Mouse (Mus musculus) spleen, postnatal 4 days (tissue): ENCODE results near the gene Dst.

Experiments
- DNase-seq, 2 experiments: peaks; one replicate each; pipeline ENCODE4 v3.0.0; 2022; ENCODE audit warnings: low spot score in 2 of 2

The Dst gene

DNA sequence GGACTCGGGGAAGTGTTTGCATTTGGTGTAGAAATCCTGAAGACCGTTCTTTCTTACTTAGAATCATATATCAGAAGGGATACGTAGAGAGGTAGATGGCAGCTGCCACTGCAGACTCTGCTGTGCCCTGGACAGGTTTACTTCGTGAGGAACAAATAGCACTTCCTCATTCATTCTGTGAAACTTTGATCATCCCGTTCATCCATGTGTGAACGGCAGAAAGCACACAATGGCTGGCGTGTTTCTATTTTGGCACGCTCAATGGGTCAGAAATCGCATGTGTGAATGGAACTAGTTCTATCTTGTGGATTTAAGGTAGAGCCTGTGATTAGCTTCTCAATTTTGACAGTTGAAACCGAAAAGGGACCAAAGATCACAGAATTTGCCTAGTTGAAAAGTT is 222.8 kb downstream of the Dst start:
- no peak for DNase-seq

DNA sequence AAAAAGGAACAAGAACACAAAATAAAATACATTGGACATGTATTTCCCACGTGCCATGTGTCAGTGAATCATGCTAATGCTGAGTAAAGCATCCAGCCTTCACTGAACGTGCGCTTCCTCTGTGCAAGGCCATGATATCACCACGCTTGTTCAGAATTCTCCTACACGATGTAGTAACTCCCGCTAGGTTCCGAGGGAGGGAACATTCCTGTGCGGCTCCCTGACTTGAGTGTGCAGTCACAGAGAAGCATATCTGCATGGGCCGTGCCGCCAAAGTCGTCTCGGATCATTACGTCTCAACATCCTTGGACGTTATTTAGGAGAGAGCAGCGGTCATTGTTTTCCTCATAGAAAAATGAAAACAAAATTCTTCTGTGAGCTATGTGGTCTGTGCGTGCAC is 224.8 kb downstream of the Dst start:
- no peak for DNase-seq

- no peak for DNase-seq
These were observed 227.5 kb downstream of the Dst start for GRCm38 (mm10) chr1:34135535-34135934.

DNA sequence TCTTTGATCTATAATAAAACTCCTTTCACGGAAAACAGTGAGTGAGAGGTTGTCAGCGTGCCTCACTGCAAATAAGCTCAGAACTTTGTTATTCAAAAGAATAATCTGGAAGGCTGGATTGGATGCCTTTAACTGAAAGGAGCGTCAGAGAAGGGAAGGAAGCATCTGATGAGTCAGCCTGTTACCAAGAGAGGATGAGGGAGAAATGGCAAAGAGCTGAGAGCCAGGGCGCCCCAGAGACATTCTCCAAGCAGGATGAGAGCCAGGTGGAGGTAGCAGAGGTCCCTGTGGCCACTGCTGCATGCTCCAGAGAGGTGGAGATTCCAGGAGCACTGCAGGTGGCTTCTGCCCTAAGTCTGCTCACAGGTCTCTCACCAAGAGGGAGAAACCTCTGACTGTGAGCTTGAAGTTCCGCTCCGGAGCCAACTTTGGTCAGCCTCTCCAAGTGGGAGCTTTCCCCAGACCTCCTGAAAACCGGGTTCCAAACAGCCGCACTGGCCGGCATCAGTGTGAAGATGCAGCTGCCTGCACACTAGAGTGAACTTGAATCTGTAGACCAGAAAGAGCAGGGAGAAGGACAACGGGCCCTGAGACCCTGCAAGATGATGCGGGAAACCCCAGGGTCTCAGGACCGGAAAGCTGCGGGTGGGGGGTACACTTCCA is 231.3 kb downstream of the Dst start:
- no peak for DNase-seq

GRCm38 (mm10) chr1:34139871-34140471 is 231.9 kb downstream of the Dst start:
- no peak for DNase-seq

DNA sequence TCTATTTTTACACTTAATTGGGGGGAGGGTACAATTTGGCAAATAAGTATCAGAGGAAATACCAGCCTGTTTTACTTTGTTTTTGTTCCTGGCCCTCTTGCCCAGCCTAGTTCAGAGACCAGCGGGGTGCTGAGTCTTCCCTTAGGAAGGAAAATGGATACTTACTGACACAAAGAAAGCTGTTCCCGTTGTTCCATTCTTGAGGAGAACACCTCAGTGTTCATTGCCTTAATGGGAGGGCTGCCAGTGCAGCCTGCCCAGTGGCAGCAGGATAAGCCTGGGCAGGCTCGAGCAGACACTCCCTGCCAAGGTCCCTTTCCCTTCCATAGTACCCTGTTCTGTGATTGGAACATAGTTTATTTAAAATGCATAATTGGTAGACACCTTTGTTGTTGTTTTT is 232.7 kb downstream of the Dst start:
- no peak for DNase-seq

DNA sequence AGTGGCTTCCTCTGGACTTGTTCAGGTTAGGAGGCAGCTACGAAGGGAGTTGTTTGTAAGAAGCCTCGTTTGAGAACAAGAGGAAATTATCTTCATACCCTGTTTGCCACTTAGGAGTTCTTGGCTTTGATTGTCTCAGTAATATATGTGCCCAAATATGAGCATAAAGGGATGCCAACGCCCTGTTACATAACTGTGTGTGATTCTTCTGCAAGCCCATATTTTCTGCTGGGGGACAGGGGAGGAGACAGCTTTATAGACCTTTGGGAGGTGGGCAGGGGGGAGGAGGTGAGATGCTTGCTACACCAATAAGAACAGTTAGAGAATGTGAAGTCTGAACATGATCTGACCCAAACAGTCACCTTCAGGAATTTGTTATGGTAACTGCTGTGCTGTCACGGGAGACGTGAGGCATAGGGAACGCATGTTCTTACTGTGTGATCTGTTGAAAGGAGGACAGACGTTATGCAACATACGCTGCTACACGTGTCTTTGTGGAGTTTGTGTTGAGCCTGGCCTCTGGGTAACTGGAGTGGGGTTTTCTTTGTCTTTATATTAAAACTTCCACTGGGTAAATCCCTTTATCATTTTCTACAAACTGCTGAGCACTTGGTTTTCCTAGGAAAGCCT is 235.0 kb downstream of the Dst start:
- no peak for DNase-seq

DNA sequence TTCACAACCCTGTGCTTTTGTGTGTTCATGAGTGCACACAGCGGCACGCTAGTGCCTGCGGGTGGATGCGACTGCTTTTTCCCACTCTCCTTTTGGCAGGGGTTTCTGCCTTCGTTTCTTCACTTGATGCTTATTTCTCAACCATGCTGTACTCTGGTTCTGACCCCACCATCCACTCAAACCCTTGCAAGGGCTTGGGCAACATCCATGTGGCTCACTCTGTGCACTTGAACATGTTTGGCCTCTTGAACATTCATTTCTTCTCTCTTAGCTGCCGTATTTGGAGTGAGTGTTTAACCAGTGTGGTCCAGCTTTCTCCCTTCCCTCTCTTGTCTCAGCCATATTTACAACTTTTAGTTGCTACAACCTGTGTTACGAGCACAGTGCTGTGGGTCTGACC is 236.8 kb downstream of the Dst start:
- DNase-seq = no peak

DNA sequence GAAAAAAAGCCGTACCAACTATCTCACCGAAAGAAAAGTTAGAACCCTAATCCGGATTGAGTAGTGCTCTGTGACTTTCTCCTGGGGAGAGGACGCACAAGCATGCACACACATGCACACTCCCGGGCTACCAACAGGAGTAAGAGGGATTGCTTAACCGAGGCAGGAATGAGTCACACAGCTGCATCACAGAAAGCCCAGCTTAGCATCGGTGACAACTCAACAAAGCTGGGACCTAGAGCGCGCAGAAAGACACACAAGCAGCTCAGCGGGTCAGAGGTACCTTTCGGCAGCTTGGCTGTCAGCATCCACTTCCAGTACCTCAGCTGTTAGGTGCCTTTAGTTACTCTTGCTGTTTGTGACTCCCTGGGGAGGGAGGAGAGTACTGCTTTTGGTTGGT is 240.0 kb downstream of the Dst start:
- DNase-seq = no peak

- no peak for DNase-seq
These were observed 242.5 kb downstream of the Dst start for GRCm38 (mm10) chr1:34150416-34151093.

DNA sequence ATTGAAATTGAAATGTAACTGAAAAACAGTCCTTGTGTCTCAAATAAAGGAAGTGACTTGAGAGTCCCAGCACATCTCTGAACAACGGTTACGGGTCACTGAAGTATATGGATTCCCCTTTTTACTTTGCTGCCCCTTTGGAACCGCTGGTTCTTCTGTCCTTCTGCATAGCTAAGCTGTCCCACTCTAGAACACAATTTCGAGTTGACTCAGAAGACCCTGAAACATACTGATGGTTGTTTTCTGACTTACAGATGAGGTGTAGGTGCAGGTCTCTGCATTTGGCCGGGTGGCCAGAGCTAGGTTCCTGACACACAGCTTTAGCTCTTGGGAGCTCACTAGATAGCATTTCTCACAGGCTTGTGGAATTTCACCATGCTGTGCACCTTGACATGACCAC is 244.7 kb downstream of the Dst start:
- no peak for DNase-seq

DNA sequence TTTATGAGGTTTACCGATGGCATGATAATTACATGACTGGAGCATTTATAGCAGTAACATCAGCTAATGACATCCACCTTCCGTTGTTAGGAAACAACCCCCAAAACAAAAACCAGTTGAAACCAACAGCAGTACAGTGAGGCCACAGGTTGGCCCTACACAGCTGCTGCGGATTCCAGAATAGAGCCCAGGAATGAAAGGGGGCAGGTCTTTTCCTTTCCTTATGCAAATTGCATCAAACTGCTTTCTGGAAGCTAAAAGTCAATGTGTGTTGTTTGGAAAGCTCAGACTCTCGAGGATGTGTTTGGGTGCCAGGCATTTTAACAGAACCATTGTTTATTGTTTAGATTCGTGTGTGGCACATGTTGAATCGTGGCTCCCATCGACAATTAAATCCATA is 248.0 kb downstream of the Dst start:
- no peak for DNase-seq

DNA sequence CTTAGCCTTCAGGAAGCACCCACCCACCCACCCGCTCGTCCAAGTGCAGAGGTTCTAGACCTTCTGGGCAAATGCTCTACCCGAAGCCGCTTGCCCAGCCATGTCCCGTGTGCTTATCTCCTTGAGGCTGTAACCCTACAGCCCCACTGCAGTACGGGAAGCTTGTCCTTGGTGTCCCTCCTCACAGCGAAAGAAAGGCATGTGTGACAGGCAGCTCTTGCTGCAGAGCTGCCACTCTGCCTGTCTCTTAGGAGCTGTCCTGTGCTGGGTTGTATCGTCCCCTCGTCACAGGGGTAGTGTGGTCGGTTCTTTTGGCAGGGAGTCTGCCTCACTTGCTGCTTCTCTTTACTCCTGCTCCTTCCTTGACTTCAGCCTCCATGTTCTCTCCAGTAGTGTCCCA is 249.7 kb downstream of the Dst start:
- no peak for DNase-seq

DNA sequence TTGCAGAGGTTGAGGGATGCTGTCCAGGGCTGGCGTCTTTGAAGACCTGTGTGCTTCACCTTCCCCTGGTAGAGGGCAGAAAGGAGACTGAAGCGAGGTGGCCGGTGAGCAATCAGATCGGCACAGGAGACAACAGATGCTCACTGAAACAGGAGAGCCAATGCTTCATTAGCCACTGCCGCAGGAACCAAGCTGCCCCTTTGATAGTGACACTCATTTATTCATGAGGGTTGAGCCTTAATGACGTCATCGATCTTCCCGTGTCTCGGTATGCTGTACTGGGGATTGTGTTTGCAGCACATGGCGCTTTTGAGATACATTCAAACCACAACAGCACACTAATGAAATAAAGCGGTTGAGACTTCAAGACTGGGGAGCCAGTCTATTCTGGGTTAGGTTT is 250.8 kb downstream of the Dst start:
- DNase-seq = no peak

GRCm38 (mm10) chr1:34159898-34160297 is 251.9 kb downstream of the Dst start:
- no peak for DNase-seq

- DNase-seq = peak; percentile 55 to 86
These were observed 256.7 kb downstream of the Dst start for GRCm38 (mm10) chr1:34164616-34165295.

DNA sequence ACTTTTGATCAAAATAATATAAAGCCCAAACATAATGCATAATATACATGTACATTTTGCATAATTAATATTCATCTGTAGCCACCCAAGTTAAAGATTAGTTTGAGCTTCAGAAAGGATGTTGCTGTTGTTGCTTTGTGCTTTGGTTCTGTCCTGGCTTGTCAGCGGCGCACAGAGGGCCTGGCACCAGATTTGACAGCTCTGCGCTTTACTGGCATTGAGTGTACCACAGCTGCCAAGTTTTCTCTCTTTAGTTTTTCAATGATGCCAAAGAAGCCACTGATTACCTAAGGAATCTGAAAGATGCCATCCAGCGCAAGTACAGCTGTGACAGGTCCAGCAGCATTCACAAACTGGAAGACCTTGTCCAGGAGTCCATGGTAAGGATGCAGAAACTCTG is 257.9 kb downstream of the Dst start:
- DNase-seq = no peak

DNA sequence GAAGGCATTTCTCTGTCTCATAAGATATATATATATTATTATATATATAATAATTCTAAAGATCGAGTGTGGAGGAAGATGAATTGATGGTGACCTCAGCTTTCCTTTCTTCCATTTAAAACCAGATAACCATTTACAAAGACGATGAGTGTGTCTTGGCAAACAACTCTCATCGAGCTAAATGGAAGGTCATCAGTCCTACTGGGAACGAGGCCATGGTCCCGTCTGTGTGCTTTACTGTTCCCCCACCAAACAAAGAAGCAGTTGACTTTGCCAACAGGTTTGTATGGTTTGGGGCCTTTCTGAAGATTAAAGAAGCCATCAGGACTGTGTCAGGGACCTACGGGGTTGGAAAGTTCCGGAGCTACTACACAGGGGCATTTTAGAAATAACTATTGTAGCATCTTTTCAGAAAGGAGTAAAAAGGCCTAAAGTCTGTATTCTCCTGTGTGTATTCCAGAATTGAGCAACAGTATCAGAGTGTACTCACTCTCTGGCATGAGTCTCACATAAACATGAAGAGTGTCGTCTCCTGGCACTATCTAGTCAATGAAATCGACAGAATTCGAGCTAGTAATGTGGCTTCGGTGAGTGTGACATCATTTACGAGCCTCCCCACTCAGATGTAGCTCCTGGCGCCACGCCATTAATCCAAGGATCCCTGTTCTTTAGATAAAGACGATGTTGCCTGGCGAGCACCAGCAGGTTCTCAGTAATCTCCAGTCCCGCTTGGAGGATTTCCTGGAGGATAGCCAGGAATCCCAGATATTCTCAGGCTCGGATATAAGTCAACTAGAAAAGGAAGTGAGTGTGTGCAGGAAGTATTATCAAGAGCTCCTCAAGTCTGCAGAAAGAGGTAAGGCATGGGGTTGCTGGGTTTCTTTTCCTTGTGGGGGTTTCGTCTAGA is 259.4 kb downstream of the Dst start:
- DNase-seq = no peak

GRCm38 (mm10) chr1:34169086-34169485 is 261.1 kb downstream of the Dst start:
- DNase-seq = no peak

- DNase-seq = no peak
These were observed 266.5 kb downstream of the Dst start for GRCm38 (mm10) chr1:34174517-34174916.

DNA sequence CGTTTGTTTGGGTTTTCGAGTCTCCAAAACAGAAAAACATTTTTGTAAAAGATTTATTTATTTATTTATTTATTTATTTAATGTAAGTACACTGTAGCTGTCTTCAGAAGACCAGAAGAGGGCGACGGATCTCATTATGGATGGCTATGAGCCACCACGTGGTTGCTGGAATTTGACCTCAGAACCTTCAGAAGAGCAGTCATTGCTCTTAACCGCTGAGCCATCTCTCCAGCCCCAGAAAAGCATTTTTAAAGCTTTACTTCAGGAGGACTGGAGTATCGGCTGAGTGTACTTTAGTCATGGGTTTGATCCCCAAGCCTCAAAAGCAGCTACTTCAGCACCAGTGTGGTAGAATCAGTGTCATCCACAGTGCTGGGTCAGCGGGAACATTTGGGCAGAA is 266.9 kb downstream of the Dst start:
- no peak for DNase-seq
